Mouse (Mus musculus): ENCODE data around the gene Tln1. TPM values are rescaled to one million over a fixed set of nuclear protein-coding genes. Genes with fewer than 3 reads are reported as not detected.

The Tln1 gene
- polyA plus RNA-seq, 1 experiment from 2014 or later: 84.9 TPM

DNA sequence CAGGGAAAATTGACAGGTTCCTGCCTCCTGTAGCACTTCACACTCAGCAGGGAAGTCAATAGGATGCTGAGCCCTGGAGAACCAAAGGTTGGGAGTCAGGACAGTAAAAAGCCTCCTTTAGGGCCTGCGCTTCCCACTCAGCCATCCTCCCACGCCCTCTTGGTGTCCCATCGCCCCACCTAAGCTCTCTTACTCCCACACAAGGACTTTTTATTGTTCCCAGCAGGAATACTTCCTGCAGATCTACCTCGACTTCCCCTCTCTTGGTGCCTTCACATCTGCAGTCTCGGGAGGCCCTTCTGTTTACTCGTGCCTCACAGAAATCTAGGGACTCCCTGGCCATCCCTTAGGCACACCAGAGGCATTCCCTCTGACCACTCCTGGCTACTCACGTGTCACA is 20.9 kb upstream of the Tln1 start:
- H3K4me3 ChIP-seq (ENCODE audit: low read depth, low read length): no peak overlapping the region
- no peak overlapping the region for H3K4me2 ChIP-seq
- no peaks in the 10 kb centered on the region for H3K27me3 ChIP-seq (ENCODE audit: insufficient read depth, low read length)
- ATAC-seq (ENCODE audit: insufficient read depth): no peak
- H3K9me3 ChIP-seq (ENCODE audit: low read depth, low read length): no peaks in the 10 kb centered on the region
- no peak for DNase-seq
- no peak overlapping the region for H3K9ac ChIP-seq
- H3K27ac ChIP-seq (ENCODE audit: low read depth): no peak overlapping the region
- TF ChIP-seq CTCF (IDR thresholded peaks at IDR 0.05; ENCODE audit: low read depth): no peak
- H3K36me3 ChIP-seq (ENCODE audit: insufficient read depth): peaks cover 49% of the 10 kb centered on the region
- H3K4me1 ChIP-seq (ENCODE audit: insufficient read depth): peaks cover 6% of the 10 kb centered on the region; the same call in 1 of the 2 replicates
- 63% methylated on average over 7 of the region's 7 CpGs for WGBS

DNA sequence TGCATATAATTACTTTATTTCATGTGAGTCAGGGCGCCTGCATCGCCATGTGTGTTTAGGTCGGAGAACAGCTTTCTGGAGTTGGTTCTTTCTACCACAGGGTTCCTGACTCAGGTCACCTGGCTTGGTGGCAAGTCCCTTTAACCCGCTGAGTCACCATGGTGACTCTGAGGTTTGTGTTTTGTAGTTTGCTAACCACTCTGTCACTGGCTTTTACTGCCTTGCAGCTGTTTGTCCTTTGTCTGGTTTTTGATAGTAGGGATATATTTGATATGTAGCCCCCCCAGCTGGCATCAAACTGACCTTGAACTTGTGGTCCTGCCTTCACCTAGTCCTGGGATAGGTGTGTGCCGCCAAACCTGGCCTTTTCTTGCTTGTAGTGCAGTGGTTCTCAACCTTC is 19.8 kb upstream of the Tln1 start:
- Histone ChIP-seq H3K27ac (ENCODE audit: low read depth) (no peak overlapping the region), H3K4me1 (ENCODE audit: insufficient read depth) (peaks cover 10% of the 10 kb centered on the region; the same call in 1 of the 2 replicates), H3K9ac (no peak overlapping the region), H3K27me3 (ENCODE audit: insufficient read depth, low read length) (no peaks in the 10 kb centered on the region), H3K36me3 (ENCODE audit: insufficient read depth) (peaks cover 49% of the 10 kb centered on the region), H3K4me2 (no peak overlapping the region), H3K4me3 (ENCODE audit: low read depth, low read length) (no peak overlapping the region), H3K9me3 (ENCODE audit: low read depth, low read length) (no peaks in the 10 kb centered on the region)
- 87% methylated on average over 5 of the region's 5 CpGs for WGBS
- DNase-seq (no peak), ATAC-seq (ENCODE audit: insufficient read depth) (no peak)
- TF ChIP-seq CTCF (IDR thresholded peaks at IDR 0.05; ENCODE audit: low read depth): no peak

- no peak for TF ChIP-seq CTCF (IDR thresholded peaks at IDR 0.05; ENCODE audit: low read depth)
- H3K4me3 ChIP-seq (ENCODE audit: low read depth, low read length): no peak overlapping the region
- H3K9me3 ChIP-seq (ENCODE audit: low read depth, low read length): no peaks in the 10 kb centered on the region
- H3K4me2 ChIP-seq: no peak overlapping the region
- DNase-seq (no peak), ATAC-seq (ENCODE audit: insufficient read depth) (no peak)
- H3K27me3 ChIP-seq (ENCODE audit: insufficient read depth, low read length): no peaks in the 10 kb centered on the region
- H3K27ac ChIP-seq (ENCODE audit: low read depth): no peak overlapping the region
- H3K4me1 ChIP-seq (ENCODE audit: insufficient read depth): peaks cover 15% of the 10 kb centered on the region; the same call in 1 of the 2 replicates
- H3K9ac ChIP-seq: no peak overlapping the region
- WGBS: 96% methylated on average over 12 of the region's 12 CpGs
- peaks cover 49% of the 10 kb centered on the region for H3K36me3 ChIP-seq (ENCODE audit: insufficient read depth)
Measured at GRCm38 (mm10) chr4:43581381-43581780, 18.9 kb upstream of the Tln1 start.

- no peaks in the 10 kb centered on the region for H3K27me3 ChIP-seq (ENCODE audit: insufficient read depth, low read length)
- ATAC-seq (ENCODE audit: insufficient read depth) (no peak), DNase-seq (no peak)
- H3K4me3 ChIP-seq (ENCODE audit: low read depth, low read length): no peak overlapping the region
- no peak overlapping the region for H3K9ac ChIP-seq
- no peak overlapping the region for H3K4me2 ChIP-seq
- H3K4me1 ChIP-seq (ENCODE audit: insufficient read depth): peaks cover 15% of the 10 kb centered on the region; the same call in 1 of the 2 replicates
- peaks cover 49% of the 10 kb centered on the region for H3K36me3 ChIP-seq (ENCODE audit: insufficient read depth)
- H3K9me3 ChIP-seq (ENCODE audit: low read depth, low read length): no peaks in the 10 kb centered on the region
- 94% methylated on average over 5 of the region's 5 CpGs for WGBS
- no peak overlapping the region for H3K27ac ChIP-seq (ENCODE audit: low read depth)
- no peak for TF ChIP-seq CTCF (IDR thresholded peaks at IDR 0.05; ENCODE audit: low read depth)
Measured at GRCm38 (mm10) chr4:43580721-43581120, 18.2 kb upstream of the Tln1 start.

DNA sequence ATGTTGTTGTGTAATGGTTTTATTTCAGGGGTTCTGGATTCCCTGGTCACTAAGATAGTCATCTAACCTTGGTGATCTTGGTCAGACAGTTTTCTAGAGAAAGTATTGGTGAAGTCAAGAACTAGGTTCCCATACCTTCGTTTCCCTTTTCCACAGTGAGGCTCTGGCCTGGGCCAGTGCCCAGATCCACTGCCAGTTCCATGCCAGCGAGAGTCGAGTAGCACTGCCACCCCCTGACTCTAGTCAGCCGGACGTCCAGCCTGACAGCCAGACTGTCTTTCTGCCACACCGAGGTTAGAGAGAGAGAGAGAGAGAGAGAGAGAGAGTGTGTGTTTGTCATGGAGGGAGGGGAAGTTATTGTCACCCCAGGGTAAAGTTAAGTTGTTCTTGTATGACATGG is 17.2 kb upstream of the Tln1 start:
- peaks cover 46% of the 10 kb centered on the region for H3K36me3 ChIP-seq (ENCODE audit: insufficient read depth)
- peak overlapping the region; percentile 76 for H3K4me3 ChIP-seq (ENCODE audit: low read depth, low read length)
- DNase-seq (no peak), ATAC-seq (ENCODE audit: insufficient read depth) (no peak)
- TF ChIP-seq CTCF (IDR thresholded peaks at IDR 0.05; ENCODE audit: low read depth): no peak
- H3K27me3 ChIP-seq (ENCODE audit: insufficient read depth, low read length): no peaks in the 10 kb centered on the region
- peaks cover 15% of the 10 kb centered on the region; the same call in 1 of the 2 replicates for H3K4me1 ChIP-seq (ENCODE audit: insufficient read depth)
- no peak overlapping the region for H3K27ac ChIP-seq (ENCODE audit: low read depth)
- WGBS: 84% methylated on average over 6 of the region's 6 CpGs
- H3K9ac ChIP-seq: peak overlapping the region; percentile 77
- peak overlapping the region; percentile 79 for H3K4me2 ChIP-seq
- H3K9me3 ChIP-seq (ENCODE audit: low read depth, low read length): no peaks in the 10 kb centered on the region

DNA sequence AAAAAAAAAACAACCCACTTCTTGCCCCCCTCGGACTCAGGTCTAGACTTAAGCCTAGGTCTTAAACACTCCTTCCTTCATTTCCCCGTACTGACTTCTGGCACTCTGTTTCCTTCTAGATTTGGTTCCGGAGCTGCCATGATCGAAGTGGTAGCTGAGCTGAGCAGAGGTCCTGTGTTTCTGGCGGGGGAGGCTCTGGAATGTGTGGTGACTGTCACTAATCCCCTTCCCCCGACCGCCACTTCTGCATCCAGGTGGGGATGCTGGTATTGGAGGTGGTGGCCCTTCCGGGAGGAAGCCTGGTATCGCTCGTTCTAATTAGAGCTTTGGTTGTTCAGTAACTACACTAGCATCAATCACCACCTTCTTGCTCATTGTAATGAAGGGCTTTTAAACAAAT is 16.8 kb upstream of the Tln1 start:
- Histone ChIP-seq H3K4me3 (ENCODE audit: low read depth, low read length) (peak overlapping the region; percentile 76), H3K27me3 (ENCODE audit: insufficient read depth, low read length) (no peaks in the 10 kb centered on the region), H3K4me2 (peak overlapping the region; percentile 79), H3K9me3 (ENCODE audit: low read depth, low read length) (no peaks in the 10 kb centered on the region), H3K4me1 (ENCODE audit: insufficient read depth) (peaks cover 15% of the 10 kb centered on the region; the same call in 1 of the 2 replicates), H3K9ac (peak overlapping the region; percentile 77), H3K27ac (ENCODE audit: low read depth) (peak overlapping the region; percentile 86; the same call in 1 of the 2 replicates), H3K36me3 (ENCODE audit: insufficient read depth) (peaks cover 41% of the 10 kb centered on the region)
- ATAC-seq (ENCODE audit: insufficient read depth) (no peak), DNase-seq (no peak)
- WGBS: 6% methylated on average over 10 of the region's 10 CpGs
- TF ChIP-seq CTCF (IDR thresholded peaks at IDR 0.05; ENCODE audit: low read depth): no peak

DNA sequence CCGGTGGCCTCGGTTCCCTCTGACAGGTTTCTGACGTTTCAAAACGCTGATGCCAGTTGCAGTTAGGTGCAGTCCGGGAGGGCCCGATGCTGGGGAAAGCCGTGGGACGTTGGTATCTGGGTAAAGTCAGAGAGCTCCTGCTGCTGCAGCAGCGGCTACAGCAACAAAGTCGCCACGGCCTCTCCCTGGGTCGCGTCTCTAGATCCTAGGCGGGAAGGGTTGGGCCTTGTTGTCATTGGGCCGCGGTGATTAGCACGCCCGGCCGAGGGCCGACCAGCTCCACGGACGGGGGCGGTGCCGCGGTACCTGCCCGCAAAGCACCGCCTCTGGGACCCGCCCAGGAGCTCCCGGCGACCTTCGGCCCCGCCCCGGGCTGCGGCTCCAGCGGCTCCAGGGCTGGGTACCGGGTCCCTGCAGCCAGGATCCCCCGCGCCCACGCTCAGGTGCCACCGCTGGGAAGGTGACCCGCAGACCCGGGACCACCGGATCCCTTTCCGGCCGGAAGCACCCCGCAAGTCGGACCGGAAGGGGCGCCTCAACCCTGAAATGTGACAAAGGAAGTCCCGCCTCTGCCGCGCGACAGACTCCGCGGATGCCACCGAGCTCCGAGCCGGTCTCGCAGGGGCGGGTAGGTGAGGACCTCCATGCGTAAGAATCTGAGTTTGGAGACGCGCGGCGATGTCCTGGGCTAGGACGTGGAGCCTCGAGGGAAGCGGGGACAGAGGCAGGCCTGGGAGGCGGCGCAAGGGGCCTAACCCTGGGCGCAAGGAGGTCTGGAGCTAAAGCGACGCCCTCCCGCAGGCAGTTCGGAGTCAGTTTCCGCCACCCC is 16.1 kb upstream of the Tln1 start, which contains the start of the genes Rgp1 and Gba2:
Gene Rgp1 (plus strand): TSS at position 340 of the 829 bp plus-strand sequence.
Gene Gba2 (minus strand): TSS at position 498 of the 829 bp plus-strand sequence.
- 0 out of 2 replicates have a peak, but pooled peaks have one; percentile 8 for TF ChIP-seq CTCF (IDR thresholded peaks at IDR 0.05; ENCODE audit: low read depth)
- under 1% methylated on average over 71 of the region's 76 CpGs for WGBS
- peak within 1 kb of the TSS; percentile 77 for H3K9ac ChIP-seq
- H3K4me3 ChIP-seq (ENCODE audit: low read depth, low read length): peak within 1 kb of the TSS; percentile 76
- H3K27ac ChIP-seq (ENCODE audit: low read depth): peak within 1 kb of the TSS; percentile 86
- H3K4me1 ChIP-seq (ENCODE audit: insufficient read depth): peaks cover 15% of the 10 kb centered on the region; the same call in 1 of the 2 replicates
- peaks cover 41% of the 10 kb centered on the region for H3K36me3 ChIP-seq (ENCODE audit: insufficient read depth)
- no peaks in the 10 kb centered on the region for H3K9me3 ChIP-seq (ENCODE audit: low read depth, low read length)
- peak; percentile 91 for DNase-seq
- peak within 1 kb of the TSS; percentile 79 for H3K4me2 ChIP-seq
- ATAC-seq (ENCODE audit: insufficient read depth): peak; percentile 97
- no peaks in the 10 kb centered on the region for H3K27me3 ChIP-seq (ENCODE audit: insufficient read depth, low read length)
